Mouse (Mus musculus) liver, embryonic 15.5 days (tissue): Measurements from ENCODE around the gene Rad54l2. TPM values are rescaled to one million over a fixed set of nuclear protein-coding genes. Genes with fewer than 3 reads are reported as not detected.

Experiments used
- ATAC-seq: fragments of 200-750 bp; cut with Nextera tagmentation; 2 replicates; pipeline ENCODE4 v1.8.0; 2017; ENCODE audit warnings: moderate number of reproducible peaks, mild to moderate bottlenecking, moderate library complexity; ENCODE audit not compliant: insufficient read depth
- H3K27ac ChIP-seq: fragments of 300-500 bp; sonication (generic); replicated peaks from 2 replicates; pipeline ENCODE4 v1.5.1; 2015; ENCODE audit warnings: mild to moderate bottlenecking, inconsistent platforms
- H3K27me3 ChIP-seq: fragments of 300-500 bp; sonication (generic); 2 replicates; pipeline ENCODE4 v1.6.1; 2015; ENCODE audit warnings: mild to moderate bottlenecking, inconsistent platforms
- H3K36me3 ChIP-seq: fragments of 300-500 bp; sonication (generic); replicated peaks from 2 replicates; pipeline ENCODE4 v1.6.1; 2015; ENCODE audit warnings: moderate library complexity, mild to moderate bottlenecking, inconsistent platforms
- H3K4me1 ChIP-seq: fragments of 300-500 bp; sonication (generic); replicated peaks from 2 replicates; pipeline ENCODE4 v1.6.1; 2015; ENCODE audit warnings: inconsistent platforms
- H3K4me2 ChIP-seq: fragments of 300-500 bp; sonication (generic); 2 replicates; pipeline ENCODE4 v1.6.1; 2015; ENCODE audit warnings: moderate library complexity, mild to moderate bottlenecking, inconsistent platforms
- H3K4me3 ChIP-seq: fragments of 300-500 bp; sonication (generic); replicated peaks from 2 replicates; pipeline ENCODE4 v1.5.1; 2015; ENCODE audit warnings: mild to moderate bottlenecking, inconsistent platforms
- H3K9ac ChIP-seq: fragments of 300-500 bp; sonication (generic); 2 replicates; pipeline ENCODE4 v1.6.1; 2015; ENCODE audit warnings: moderate library complexity, mild to moderate bottlenecking, inconsistent platforms
- H3K9me3 ChIP-seq: fragments of 300-500 bp; sonication (generic); replicated peaks from 2 replicates; pipeline ENCODE4 v1.6.1; 2016; ENCODE audit warnings: inconsistent platforms
- WGBS: fragments of 180-500 bp; shearing (Covaris S2); methylation state at CpG from one replicate; pipeline ENCODE4 v1.1.7; 2015; ENCODE audit warnings: mixed read lengths; ENCODE audit not compliant: insufficient replicate concordance; 5-methylcytosine and 5-hydroxymethylcytosine counted together
- polyA plus RNA-seq: library from polyadenylated mRNA; unstranded; fragments of >200 nt; fragmentation: Nextera tagmentation; extraction: Ambion mirVana; gene quantifications from 2 replicates; pipeline ENCODE4 v1.2.1, GENCODE M21; 2015

The Rad54l2 gene
- polyA plus RNA-seq, 1 experiment from 2014 or later: 2.0 TPM

DNA sequence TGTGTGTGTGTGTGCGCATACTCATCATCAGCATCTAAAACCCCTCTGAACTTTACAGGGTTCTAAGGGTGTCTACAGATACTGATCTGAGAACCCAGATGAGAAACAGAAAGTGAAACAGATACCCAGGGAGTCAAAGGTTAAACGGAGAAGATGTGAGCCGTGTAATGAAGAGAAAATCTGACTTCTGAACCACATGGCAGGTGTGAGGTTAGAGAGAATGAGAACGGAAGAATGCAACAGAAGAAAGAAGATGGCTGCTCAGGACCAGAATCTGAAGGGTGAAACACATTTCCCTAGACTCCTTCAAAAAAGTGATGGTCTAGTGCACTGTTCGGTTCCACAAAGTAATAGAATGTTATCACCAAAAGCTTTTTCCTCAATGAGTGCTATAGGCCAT lies 36.9 kb downstream of the Rad54l2 start:
- H3K9ac ChIP-seq: no peak overlapping the region
- 83% methylated on average over 5 of the region's 5 CpGs for WGBS
- no peak overlapping the region for H3K4me2 ChIP-seq
- H3K4me1 ChIP-seq: no peaks in the 10 kb centered on the region
- ATAC-seq: no peak
- H3K9me3 ChIP-seq: no peaks in the 10 kb centered on the region
- no peak overlapping the region for H3K4me3 ChIP-seq
- no peak overlapping the region for H3K27ac ChIP-seq
- no peaks in the 10 kb centered on the region for H3K27me3 ChIP-seq
- H3K36me3 ChIP-seq: peaks cover 14% of the 10 kb centered on the region; the same call in 1 of the 2 replicates

DNA sequence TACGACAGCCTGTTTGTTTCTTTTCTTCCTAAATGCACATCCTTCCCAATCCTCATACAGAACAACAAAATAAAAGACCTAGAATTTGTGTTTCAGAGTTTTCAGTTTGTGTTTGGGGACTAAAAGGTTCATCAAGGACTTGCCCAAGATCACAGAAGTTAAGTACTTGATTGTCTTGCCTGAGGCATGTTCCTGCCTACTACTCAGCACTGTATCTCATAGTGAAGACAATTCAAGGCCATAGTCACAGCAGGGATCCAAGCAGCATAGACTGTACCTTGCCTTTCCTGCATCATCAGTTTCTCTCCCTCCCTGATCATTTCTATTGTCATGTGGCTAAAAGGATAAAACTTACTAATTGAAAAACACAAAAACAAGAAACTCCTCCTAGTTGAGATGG lies 49.0 kb downstream of the Rad54l2 start:
- H3K4me2 ChIP-seq: no peak overlapping the region
- no peaks in the 10 kb centered on the region for H3K36me3 ChIP-seq
- no peaks in the 10 kb centered on the region for H3K27me3 ChIP-seq
- no peak overlapping the region for H3K4me3 ChIP-seq
- no peaks in the 10 kb centered on the region for H3K4me1 ChIP-seq
- H3K27ac ChIP-seq: no peak overlapping the region
- no peaks in the 10 kb centered on the region for H3K9me3 ChIP-seq
- ATAC-seq: no peak
- WGBS: 53% methylated on average over 1 of the region's 1 CpGs
- no peak overlapping the region for H3K9ac ChIP-seq

DNA sequence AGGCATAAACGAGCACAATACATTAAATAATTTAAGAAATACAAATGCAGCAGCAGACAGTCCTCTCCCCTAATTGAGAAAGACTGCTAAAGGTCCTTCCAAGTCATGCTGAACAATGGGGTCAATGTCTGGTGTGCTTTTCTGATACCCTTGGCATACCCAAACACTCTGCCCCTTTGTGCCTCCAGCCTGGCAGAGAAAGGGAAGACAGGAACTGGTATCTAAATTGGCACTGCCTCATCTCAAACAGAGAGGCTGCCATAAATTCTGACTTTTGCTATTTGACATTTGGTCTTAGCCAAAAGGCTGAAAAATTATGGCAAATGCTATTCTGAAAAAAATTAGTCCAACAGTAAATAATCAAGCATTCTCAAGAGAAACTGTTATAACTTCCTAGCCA lies 49.9 kb downstream of the Rad54l2 start:
- Histone ChIP-seq H3K9ac (no peak overlapping the region), H3K4me1 (no peaks in the 10 kb centered on the region), H3K4me2 (no peak overlapping the region), H3K27ac (no peak overlapping the region), H3K36me3 (no peaks in the 10 kb centered on the region), H3K27me3 (no peaks in the 10 kb centered on the region), H3K4me3 (no peak overlapping the region), H3K9me3 (no peaks in the 10 kb centered on the region)
- no peak for ATAC-seq
- 59% methylated on average over 1 of the region's 1 CpGs for WGBS

DNA sequence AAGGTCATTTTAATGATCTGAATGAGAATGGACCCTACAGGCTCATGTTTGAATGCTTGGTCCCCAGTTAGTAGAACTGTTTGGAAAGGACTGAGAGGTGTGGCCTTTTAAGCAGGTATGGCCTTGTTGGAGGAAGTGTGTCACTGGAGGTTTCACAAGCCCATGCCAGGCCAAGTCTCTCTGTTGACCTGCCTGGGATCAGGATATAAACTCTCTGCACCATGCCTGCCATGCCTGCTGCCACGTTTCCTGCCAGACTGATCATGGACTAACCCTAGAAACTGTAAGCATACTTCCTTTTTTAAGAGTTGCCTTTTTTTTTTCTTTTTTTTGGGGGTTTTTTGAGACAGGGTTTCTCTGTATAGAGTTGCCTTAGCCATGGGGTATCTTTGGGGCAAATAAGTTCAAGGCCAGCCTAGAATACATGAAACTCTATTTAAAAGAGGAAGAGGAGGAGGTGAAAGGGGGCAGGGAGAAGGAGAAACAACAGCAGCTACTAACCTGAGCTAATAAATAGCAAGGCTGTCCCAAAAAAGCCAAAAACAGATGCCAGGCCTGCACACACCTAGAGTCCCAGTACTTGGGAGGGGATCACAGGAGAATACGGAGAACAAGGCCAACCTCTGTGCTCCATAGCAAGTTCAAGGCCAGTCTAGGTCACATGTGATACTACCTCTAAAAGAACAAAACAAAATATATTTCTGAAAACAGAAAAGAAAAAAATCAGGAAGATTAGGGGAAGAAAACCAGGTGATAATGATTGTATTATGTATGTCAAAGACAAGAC lies 50.6 kb downstream of the Rad54l2 start:
- Histone ChIP-seq H3K27me3 (no peaks in the 10 kb centered on the region), H3K9ac (no peak overlapping the region), H3K27ac (no peak overlapping the region), H3K9me3 (no peaks in the 10 kb centered on the region), H3K36me3 (no peaks in the 10 kb centered on the region), H3K4me3 (no peak overlapping the region), H3K4me1 (no peaks in the 10 kb centered on the region), H3K4me2 (no peak overlapping the region)
- no peak for ATAC-seq
- WGBS: 67% methylated on average over 2 of the region's 2 CpGs

DNA sequence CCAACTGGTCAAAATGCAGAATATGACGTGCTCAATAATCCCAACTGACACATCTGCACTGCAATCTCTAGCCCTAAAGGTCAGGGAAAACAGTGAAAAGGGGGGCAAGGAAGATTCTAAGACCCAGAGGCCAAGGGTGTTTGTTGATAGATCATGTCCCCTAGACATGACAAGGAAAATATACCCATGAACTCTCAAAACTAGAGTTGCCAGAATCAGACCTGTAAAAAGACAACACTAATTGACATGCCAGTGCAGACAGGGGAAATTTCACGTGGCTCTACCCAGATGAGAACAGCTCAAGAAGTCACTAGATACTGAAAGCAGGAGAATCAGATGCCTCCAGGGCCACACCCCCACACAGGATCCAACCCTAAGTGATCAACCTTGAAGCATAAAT lies 55.3 kb downstream of the Rad54l2 start:
- no peak for ATAC-seq
- no peaks in the 10 kb centered on the region for H3K36me3 ChIP-seq
- H3K9ac ChIP-seq: no peak overlapping the region
- no peaks in the 10 kb centered on the region for H3K4me1 ChIP-seq
- H3K9me3 ChIP-seq: no peaks in the 10 kb centered on the region
- H3K4me2 ChIP-seq: no peak overlapping the region
- H3K27ac ChIP-seq: no peak overlapping the region
- no peak overlapping the region for H3K4me3 ChIP-seq
- WGBS: 51% methylated on average over 2 of the region's 2 CpGs
- H3K27me3 ChIP-seq: no peaks in the 10 kb centered on the region

DNA sequence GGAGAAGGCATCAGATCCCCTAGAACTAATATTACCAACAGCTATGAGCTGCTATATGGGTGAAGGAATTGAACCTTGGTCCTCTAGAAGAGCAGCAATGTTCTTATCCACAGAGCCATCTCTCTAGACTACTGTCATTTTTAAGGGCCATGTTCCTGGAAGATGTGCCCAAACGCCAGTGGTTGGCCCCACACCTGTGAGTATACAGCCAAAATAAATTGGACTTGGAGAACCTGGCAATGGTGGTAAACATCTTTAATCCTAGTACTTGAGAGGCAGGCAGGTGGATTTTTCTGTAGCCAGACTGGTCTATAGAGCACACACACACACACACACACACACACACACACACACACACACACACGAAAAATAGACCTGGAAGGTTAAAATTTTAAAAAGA lies 59.6 kb downstream of the Rad54l2 start:
- no peak overlapping the region for H3K27ac ChIP-seq
- no peaks in the 10 kb centered on the region for H3K9me3 ChIP-seq
- no peak for ATAC-seq
- no peak overlapping the region for H3K4me3 ChIP-seq
- H3K9ac ChIP-seq: no peak overlapping the region
- H3K4me1 ChIP-seq: peaks cover 14% of the 10 kb centered on the region
- H3K36me3 ChIP-seq: no peaks in the 10 kb centered on the region
- WGBS: 68% methylated on average over 2 of the region's 2 CpGs
- H3K27me3 ChIP-seq: no peaks in the 10 kb centered on the region
- H3K4me2 ChIP-seq: no peak overlapping the region

DNA sequence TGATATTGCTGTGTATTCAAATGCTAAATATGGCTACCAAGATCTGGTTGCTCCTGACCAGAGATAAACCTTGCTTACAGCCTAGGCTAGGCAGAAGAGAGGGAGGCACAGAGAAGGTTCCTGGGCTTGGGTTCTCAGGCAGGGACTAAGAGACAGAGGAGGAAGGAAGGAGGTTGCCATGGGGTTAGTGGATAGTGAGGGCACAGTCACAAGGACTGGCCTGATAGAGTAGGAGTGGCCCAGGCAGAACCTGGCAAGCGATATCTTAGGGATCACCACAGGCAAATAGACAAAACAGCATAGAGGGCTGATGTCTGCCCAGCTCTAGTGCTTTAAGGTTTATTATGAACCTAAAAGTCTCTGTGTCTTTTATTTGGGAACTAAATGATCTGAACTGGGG lies 62.1 kb downstream of the Rad54l2 start:
- no peak overlapping the region for H3K4me3 ChIP-seq
- H3K4me1 ChIP-seq: peaks cover 14% of the 10 kb centered on the region
- 23% methylated on average over 1 of the region's 1 CpGs for WGBS
- no peaks in the 10 kb centered on the region for H3K9me3 ChIP-seq
- H3K4me2 ChIP-seq: no peak overlapping the region
- no peaks in the 10 kb centered on the region for H3K27me3 ChIP-seq
- no peak overlapping the region for H3K27ac ChIP-seq
- ATAC-seq: peak; percentile 86
- no peaks in the 10 kb centered on the region for H3K36me3 ChIP-seq
- no peak overlapping the region for H3K9ac ChIP-seq

DNA sequence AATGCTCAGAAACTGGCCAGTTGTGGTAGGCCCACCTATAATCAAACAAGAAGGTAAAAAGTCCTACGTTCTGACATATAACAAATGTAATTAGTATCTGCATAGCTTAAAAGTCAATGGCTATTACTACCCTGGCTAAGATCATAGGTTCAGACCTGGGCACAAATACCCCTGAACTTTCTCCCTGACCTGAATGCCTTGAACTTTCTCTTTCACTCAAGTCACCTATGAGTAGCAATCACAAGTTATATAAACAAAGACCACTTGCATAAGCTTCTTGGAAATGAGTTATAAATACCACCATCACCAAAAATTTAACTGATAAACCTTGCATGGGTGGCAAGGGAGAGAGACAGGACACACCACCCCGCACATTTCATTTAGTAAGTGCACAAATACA lies 63.6 kb downstream of the Rad54l2 start:
- Histone ChIP-seq H3K9me3 (no peaks in the 10 kb centered on the region), H3K27me3 (no peaks in the 10 kb centered on the region), H3K9ac (no peak overlapping the region), H3K4me2 (no peak overlapping the region), H3K36me3 (peaks cover 5% of the 10 kb centered on the region; the same call in 1 of the 2 replicates), H3K4me3 (no peak overlapping the region), H3K27ac (no peak overlapping the region), H3K4me1 (peaks cover 14% of the 10 kb centered on the region)
- WGBS: 72% methylated on average over 2 of the region's 2 CpGs
- ATAC-seq: no peak

DNA sequence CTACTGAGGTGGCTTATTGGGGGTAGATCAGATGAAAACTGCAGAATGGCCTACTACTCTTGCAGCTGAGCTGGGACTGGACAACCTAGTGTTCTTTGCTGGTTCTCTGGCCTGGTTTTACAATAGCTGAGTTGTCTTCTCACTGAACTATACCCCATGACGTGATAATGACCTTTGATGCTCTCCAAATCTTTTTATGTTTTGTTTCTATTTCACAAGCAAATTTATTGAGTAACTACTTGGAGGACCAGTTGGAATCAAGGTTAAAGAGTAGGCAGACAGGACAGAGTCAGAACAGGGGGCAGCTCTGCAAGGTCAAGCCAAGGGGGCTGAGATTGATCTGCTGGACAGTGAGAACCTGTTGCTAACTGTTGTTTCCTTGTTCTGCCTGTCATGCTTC lies 64.1 kb downstream of the Rad54l2 start:
- 70% methylated on average over 1 of the region's 1 CpGs for WGBS
- Histone ChIP-seq H3K9me3 (no peaks in the 10 kb centered on the region), H3K9ac (no peak overlapping the region), H3K4me1 (peaks cover 14% of the 10 kb centered on the region), H3K36me3 (peaks cover 10% of the 10 kb centered on the region), H3K27me3 (no peaks in the 10 kb centered on the region), H3K4me3 (no peak overlapping the region), H3K4me2 (no peak overlapping the region), H3K27ac (no peak overlapping the region)
- peak; percentile 40; the same call in 1 of the 2 replicates for ATAC-seq

DNA sequence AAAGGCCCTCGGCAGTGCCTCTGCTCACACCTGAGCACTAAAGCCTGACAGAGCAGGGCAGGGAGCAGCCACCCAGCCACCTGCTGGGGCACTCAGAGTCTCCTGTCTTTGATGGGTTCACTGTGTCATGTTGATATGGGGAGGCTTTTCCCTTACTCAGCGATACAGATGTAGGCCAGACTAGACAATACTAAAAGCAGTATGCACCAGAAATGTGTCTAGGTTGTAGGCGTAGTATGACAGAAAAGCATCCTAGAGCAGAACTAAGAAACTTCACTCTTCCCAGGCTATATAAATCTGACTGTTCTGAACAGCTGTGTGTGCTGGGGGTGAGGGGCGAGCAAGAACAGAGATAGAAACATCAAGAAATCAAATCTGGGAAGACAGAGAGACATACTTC lies 72.3 kb downstream of the Rad54l2 start:
- Histone ChIP-seq H3K36me3 (peaks cover 65% of the 10 kb centered on the region), H3K4me1 (no peaks in the 10 kb centered on the region), H3K27me3 (no peaks in the 10 kb centered on the region), H3K9ac (no peak overlapping the region), H3K4me2 (no peak overlapping the region), H3K27ac (no peak overlapping the region), H3K4me3 (no peak overlapping the region), H3K9me3 (no peaks in the 10 kb centered on the region)
- ATAC-seq: no peak
- WGBS: 82% methylated on average over 4 of the region's 4 CpGs

DNA sequence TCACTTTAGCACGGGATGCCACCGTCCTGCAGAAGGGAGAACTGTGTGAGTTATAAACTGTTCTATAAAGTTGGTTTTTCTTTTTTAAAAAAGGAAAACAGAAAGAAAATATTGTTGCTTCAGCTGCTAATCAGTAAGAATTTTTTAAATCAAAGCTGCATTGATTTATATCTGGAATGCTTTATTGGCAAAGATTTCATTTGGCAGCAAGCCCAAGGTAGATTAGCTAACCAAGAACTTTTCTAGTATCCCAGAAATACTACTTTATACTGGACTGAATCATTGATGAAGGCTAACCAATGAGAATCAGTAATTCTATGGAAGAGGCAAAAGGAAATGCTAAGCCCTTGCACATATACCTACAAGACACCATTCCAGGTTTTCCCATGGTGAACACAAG lies 72.8 kb downstream of the Rad54l2 start:
- Histone ChIP-seq H3K36me3 (peaks cover 63% of the 10 kb centered on the region), H3K27me3 (no peaks in the 10 kb centered on the region), H3K9me3 (no peaks in the 10 kb centered on the region), H3K9ac (no peak overlapping the region), H3K4me3 (no peak overlapping the region), H3K4me2 (no peak overlapping the region), H3K4me1 (no peaks in the 10 kb centered on the region), H3K27ac (no peak overlapping the region)
- ATAC-seq: no peak
- 83% methylated on average over 2 of the region's 2 CpGs for WGBS

DNA sequence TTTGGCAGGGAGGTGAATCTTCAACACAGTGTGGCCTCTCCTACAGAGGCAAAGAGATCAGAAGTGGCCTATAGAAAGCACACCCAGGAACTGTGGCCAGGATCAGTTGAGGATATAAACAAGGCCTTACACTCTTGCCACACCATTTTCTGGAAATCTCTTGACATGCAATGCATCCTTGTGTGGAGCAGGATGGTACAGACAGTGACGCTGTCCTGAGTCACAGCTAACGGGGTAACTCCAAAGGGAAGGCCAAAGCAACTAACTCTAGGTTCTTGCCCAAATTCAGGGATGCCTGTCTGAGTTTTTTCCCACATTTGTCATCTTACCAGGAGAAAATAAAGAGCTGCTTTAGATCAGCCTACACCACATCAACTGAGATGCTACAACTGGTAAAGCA lies 76.5 kb downstream of the Rad54l2 start:
- peaks cover 70% of the 10 kb centered on the region for H3K36me3 ChIP-seq
- no peak overlapping the region for H3K9ac ChIP-seq
- no peak overlapping the region for H3K4me2 ChIP-seq
- no peaks in the 10 kb centered on the region for H3K27me3 ChIP-seq
- no peak overlapping the region for H3K4me3 ChIP-seq
- ATAC-seq: no peak
- H3K9me3 ChIP-seq: no peaks in the 10 kb centered on the region
- no peaks in the 10 kb centered on the region for H3K4me1 ChIP-seq
- no peak overlapping the region for H3K27ac ChIP-seq
- WGBS: 96% methylated on average over 2 of the region's 2 CpGs
